Mouse (Mus musculus) liver, postnatal 0 days (tissue): ENCODE measurements around the gene Oprm1. TPM values are rescaled to one million over a fixed set of nuclear protein-coding genes. Genes with fewer than 3 reads are reported as not detected.

Experiments
- ATAC-seq: fragments of 200-750 bp; cut with Nextera tagmentation; 2 replicates; pipeline ENCODE4 v1.8.0; 2017; ENCODE audit warnings: mild to moderate bottlenecking, moderate library complexity
- DNase-seq: peaks from one replicate; pipeline ENCODE4 v3.0.0-alpha.2; 2016
- H3K27ac ChIP-seq: fragments of 300-500 bp; sonication (generic); 2 replicates; pipeline ENCODE4 v1.5.1; 2014; ENCODE audit warnings: antibody characterized with exemption, moderate library complexity, mild to moderate bottlenecking, low read depth
- H3K27me3 ChIP-seq: fragments of 300-500 bp; sonication (generic); 2 replicates; pipeline ENCODE4 v1.6.1; 2014; ENCODE audit warnings: low read length, control low read depth, mixed read lengths; ENCODE audit not compliant: insufficient read depth
- H3K36me3 ChIP-seq: fragments of 300-500 bp; sonication (generic); replicated peaks from 2 replicates; pipeline ENCODE4 v1.6.1; 2014; ENCODE audit warnings: mild to moderate bottlenecking, control low read depth, low read length, moderate library complexity, mixed read lengths; ENCODE audit not compliant: insufficient read depth
- H3K4me1 ChIP-seq: fragments of 300-500 bp; sonication (generic); 2 replicates; pipeline ENCODE4 v1.6.1; 2014; ENCODE audit warnings: antibody characterized with exemption, mild to moderate bottlenecking, control low read depth; ENCODE audit not compliant: insufficient read depth
- H3K4me2 ChIP-seq: fragments of 300-500 bp; sonication (generic); 2 replicates; pipeline ENCODE4 v1.6.1; 2014; ENCODE audit warnings: low read depth, mild to moderate bottlenecking, low read length, moderate library complexity, mixed read lengths
- H3K4me3 ChIP-seq: fragments of 300-500 bp; sonication (generic); 2 replicates; pipeline ENCODE4 v1.5.1; 2014; ENCODE audit warnings: low read depth, low read length
- H3K9ac ChIP-seq: fragments of 300-500 bp; sonication (generic); replicated peaks from 2 replicates; pipeline ENCODE4 v1.6.1; 2014; ENCODE audit warnings: mild to moderate bottlenecking, moderate library complexity
- H3K9me3 ChIP-seq: fragments of 300-500 bp; sonication (generic); 2 replicates; pipeline ENCODE4 v1.6.1; 2016; ENCODE audit warnings: mild to moderate bottlenecking, control low read depth, low read length, mixed read lengths
- CTCF ChIP-seq: sonication (generic); IDR thresholded peaks from 2 replicates; pipeline ENCODE4 v1.5.1; 2016; ENCODE audit warnings: antibody characterized with exemption, low read depth
- EP300 ChIP-seq: IDR thresholded peaks from 2 replicates; pipeline ENCODE4 v1.6.1; 2016; ENCODE audit warnings: antibody characterized with exemption, low read depth, mild to moderate bottlenecking
- WGBS: fragments of 180-500 bp; shearing (Covaris S2); extraction: QIAGEN DNeasy Blood & Tissue Kit; methylation state at CpG from one replicate; pipeline ENCODE4 v1.1.7; 2014; ENCODE audit not compliant: insufficient replicate concordance; 5-methylcytosine and 5-hydroxymethylcytosine counted together
- polyA plus RNA-seq: library from polyadenylated mRNA; unstranded; fragments of >200 nt; fragmentation: Nextera tagmentation; extraction: Ambion mirVana; gene quantifications from 2 replicates; pipeline ENCODE4 v1.2.1, GENCODE M21; 2015

Oprm1 gene
- polyA plus RNA-seq, 1 experiment from 2014 or later, result not detected

DNA sequence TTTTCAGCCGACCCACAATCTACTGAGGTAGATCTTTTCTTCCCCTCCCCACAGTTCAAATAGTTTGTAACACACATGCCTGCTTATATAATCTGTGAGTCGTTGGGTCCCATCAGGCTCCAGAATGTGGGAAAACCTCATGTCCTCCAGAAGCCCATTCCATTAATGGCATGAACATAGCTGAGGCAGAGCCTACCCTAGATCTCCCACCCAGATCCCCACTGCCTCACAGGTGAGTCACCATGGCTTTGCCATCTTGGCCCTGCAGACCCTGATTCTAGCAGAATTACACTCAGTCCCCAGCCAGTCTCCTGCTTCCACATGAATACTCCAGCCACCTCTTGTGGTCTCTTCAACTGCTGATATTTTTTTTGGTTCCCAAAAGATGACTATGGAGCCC lies 317.4 kb downstream of the Oprm1 start:
- Histone ChIP-seq H3K4me1 (no peaks in the 10 kb centered on the region), H3K36me3 (no peaks in the 10 kb centered on the region), H3K4me3 (no peak overlapping the region), H3K9me3 (no peaks in the 10 kb centered on the region), H3K27me3 (no peaks in the 10 kb centered on the region), H3K4me2 (no peak overlapping the region), H3K27ac (no peak overlapping the region), H3K9ac (no peak overlapping the region)
- 80% methylated on average over 2 of the region's 2 CpGs for WGBS
- no peak for ATAC-seq
- no peak for DNase-seq
- no peak for TF ChIP-seq EP300
- no peak for TF ChIP-seq CTCF

DNA sequence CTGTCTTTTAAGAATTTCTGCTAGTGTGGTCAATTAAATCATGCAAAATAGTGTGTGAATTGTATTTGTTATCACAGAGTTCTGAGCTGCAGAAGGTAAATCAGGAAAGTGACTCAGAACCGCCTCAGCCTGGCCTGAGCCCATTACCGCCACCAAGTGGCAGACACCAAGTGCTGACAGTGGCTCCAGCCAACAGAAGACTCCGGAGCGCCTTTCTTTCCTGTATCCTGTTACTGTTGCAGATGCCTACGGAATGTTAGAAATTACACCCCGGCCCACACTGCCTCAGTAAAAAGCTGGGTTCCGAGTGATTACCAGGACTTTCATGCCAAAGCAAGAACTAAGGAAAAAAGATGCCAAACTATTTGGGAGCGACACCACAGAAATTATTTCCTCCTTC lies 317.9 kb downstream of the Oprm1 start:
- 15% methylated on average over 8 of the region's 8 CpGs for WGBS
- TF ChIP-seq EP300 (no peak), CTCF (peak; percentile 82)
- no peaks in the 10 kb centered on the region for H3K9me3 ChIP-seq
- no peaks in the 10 kb centered on the region for H3K27me3 ChIP-seq
- no peak overlapping the region for H3K27ac ChIP-seq
- no peaks in the 10 kb centered on the region for H3K36me3 ChIP-seq
- DNase-seq (peak; percentile 64), ATAC-seq (0 out of 2 replicates have a peak, but pooled peaks have one; percentile 49)
- H3K4me1 ChIP-seq, result no peaks in the 10 kb centered on the region
- H3K4me3 ChIP-seq, result no peak overlapping the region
- no peak overlapping the region for H3K9ac ChIP-seq
- no peak overlapping the region for H3K4me2 ChIP-seq

DNA sequence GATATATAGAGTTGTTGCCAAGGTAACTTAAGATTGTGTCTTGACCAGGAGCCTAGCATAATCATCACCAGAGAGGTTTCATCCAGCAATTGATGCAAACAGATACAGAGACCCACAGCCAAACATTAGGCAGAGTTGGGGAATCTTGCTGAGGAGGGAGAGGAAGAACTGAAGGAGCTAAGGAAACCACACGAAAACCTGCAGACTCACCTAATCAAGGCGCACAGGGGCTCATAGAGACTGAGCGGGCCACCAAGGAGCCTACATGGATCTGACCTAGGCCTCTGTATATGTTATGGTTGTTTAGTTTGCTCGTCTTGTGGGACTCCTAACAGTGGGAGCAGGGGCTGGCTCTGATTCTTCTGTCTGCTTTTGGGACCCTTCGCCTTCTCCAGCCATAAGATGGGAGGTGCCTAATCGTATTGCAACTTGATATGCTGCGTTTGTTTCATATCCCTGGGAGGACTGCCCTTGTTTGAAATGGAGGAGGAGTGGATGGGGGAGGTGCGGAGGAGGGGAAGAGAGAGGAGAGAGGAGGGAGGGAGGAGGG lies 318.4 kb downstream of the Oprm1 start:
- no peaks in the 10 kb centered on the region for H3K27me3 ChIP-seq
- WGBS, result 59% methylated on average over 7 of the region's 8 CpGs
- no peak overlapping the region for H3K4me3 ChIP-seq
- H3K27ac ChIP-seq, result no peak overlapping the region
- ATAC-seq (no peak), DNase-seq (no peak)
- no peak overlapping the region for H3K9ac ChIP-seq
- no peaks in the 10 kb centered on the region for H3K4me1 ChIP-seq
- no peak overlapping the region for H3K4me2 ChIP-seq
- no peaks in the 10 kb centered on the region for H3K36me3 ChIP-seq
- TF ChIP-seq EP300 (no peak), CTCF (no peak)
- no peaks in the 10 kb centered on the region for H3K9me3 ChIP-seq

DNA sequence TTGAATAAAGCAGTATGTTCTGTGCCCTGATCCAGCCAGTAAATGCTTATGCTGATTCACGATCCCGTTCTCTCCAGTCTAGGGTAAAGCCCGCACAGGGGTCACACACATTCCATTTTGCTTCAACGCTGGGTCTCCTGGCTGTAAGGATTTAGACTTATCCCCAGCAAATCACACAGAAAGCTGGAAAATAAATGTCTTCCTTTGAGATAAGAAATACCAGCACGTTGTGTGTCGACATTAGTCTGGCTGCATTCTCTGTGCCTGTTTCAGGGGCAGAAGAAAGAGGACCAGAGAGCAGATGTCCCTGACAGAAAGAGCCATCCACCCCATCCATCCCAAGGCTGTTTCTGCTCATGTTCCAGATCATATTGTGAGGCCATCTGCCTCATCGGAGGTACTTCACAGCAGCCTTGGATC lies 319.1 kb downstream of the Oprm1 start:
- ATAC-seq (no peak), DNase-seq (no peak)
- Histone ChIP-seq H3K9ac (no peak overlapping the region), H3K27me3 (no peaks in the 10 kb centered on the region), H3K9me3 (no peaks in the 10 kb centered on the region), H3K36me3 (no peaks in the 10 kb centered on the region), H3K4me1 (no peaks in the 10 kb centered on the region), H3K4me3 (no peak overlapping the region), H3K4me2 (no peak overlapping the region), H3K27ac (no peak overlapping the region)
- TF ChIP-seq EP300 (no peak), CTCF (no peak)
- WGBS, result 74% methylated on average over 7 of the region's 7 CpGs

DNA sequence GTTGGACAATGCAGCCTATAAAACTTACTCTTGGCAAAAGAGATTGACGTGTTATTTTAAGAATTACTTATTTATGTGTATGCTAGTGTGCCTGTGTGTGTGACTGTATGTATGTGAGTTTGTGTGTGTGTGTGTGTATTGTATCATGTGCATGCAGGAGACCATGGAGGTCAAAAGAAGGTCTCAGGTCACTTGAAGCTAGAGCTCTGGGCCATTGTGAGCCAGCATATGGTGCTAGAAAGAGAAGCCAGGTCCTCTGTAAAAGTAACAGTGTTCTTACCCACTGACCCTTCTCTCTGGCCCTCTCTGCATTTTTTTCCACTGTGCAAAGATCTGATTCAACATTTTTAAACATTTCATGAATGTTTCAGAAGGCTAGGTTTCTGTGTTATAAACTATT lies 319.7 kb downstream of the Oprm1 start:
- TF ChIP-seq EP300 (no peak), CTCF (no peak)
- H3K4me1 ChIP-seq, result no peaks in the 10 kb centered on the region
- DNase-seq, result no peak
- H3K9me3 ChIP-seq, result no peaks in the 10 kb centered on the region
- ATAC-seq, result no peak
- 88% methylated on average over 1 of the region's 1 CpGs for WGBS
- no peak overlapping the region for H3K4me2 ChIP-seq
- no peak overlapping the region for H3K27ac ChIP-seq
- no peaks in the 10 kb centered on the region for H3K27me3 ChIP-seq
- H3K36me3 ChIP-seq, result no peaks in the 10 kb centered on the region
- no peak overlapping the region for H3K4me3 ChIP-seq
- H3K9ac ChIP-seq, result no peak overlapping the region

Other genes with a start within 250 kb of the Oprm1 start
- not detected in 2 replicates for gene Gm10945, start 3.3 kb downstream of the Oprm1 start, polyA plus RNA-seq